ENCODE assay signal across 7 mouse cellular contexts in genomic region chr13:58158099-58158912, GRCm38 (mm10). TPM values are rescaled to one million over a fixed set of nuclear protein-coding genes. Genes with fewer than 3 reads are reported as not detected.
DNase-seq lines count a peak whose midpoint lies in the region; ATAC-seq lines count a peak whose summit lies in the region.

No protein-coding gene starts in this region.

- peaks cover 36% of the 10 kb centered on the region for H3K36me3 ChIP-seq in embryonic facial prominence, embryonic 10.5 days (replicated peaks)
- H3K36me3 ChIP-seq in limb, embryonic 11.5 days (ENCODE audit: control insufficient read depth, insufficient read depth, low read length), result peaks cover 4% of the 10 kb centered on the region
- H3K36me3 ChIP-seq in midbrain, embryonic 14.5 days (ENCODE audit: control insufficient read depth, insufficient read depth, low read length), result peaks cover 31% of the 10 kb centered on the region

- peak overlapping the region; percentile 88 for H3K4me3 ChIP-seq in embryonic facial prominence, embryonic 10.5 days
- H3K4me3 ChIP-seq in limb, embryonic 11.5 days (ENCODE audit: low read depth, low read length), result peak overlapping the region; percentile 68
- peak overlapping the region; percentile 85 for H3K4me3 ChIP-seq in midbrain, embryonic 14.5 days (replicated peaks; ENCODE audit: low read depth, low read length)

- ATAC-seq in limb, embryonic 11.5 days (ENCODE audit: insufficient number of reproducible peaks, low FRiP score, low TSS enrichment, low read depth), result peak; percentile 44; the same call in 1 of the 2 replicates
- ATAC-seq in midbrain, embryonic 14.5 days (ENCODE audit: low FRiP score, low TSS enrichment), result peak; percentile 48; the same call in 1 of the 2 replicates

- H3K27ac ChIP-seq in embryonic facial prominence, embryonic 10.5 days (replicated peaks), result peak overlapping the region; percentile 83
- no peak overlapping the region for H3K27ac ChIP-seq in limb, embryonic 11.5 days (replicated peaks; ENCODE audit: low read depth, low read length)
- peak overlapping the region; percentile 70 for H3K27ac ChIP-seq in midbrain, embryonic 14.5 days (replicated peaks; ENCODE audit: low read depth, low read length)

- peaks cover 2% of the 10 kb centered on the region; the same call in 1 of the 2 replicates for H3K9me3 ChIP-seq in embryonic facial prominence, embryonic 10.5 days
- H3K9me3 ChIP-seq in limb, embryonic 11.5 days (ENCODE audit: control insufficient read depth, low read length), result no peaks in the 10 kb centered on the region
- no peaks in the 10 kb centered on the region for H3K9me3 ChIP-seq in midbrain, embryonic 14.5 days (ENCODE audit: control insufficient read depth, low read length)

- H3K4me1 ChIP-seq in embryonic facial prominence, embryonic 10.5 days, result peaks cover 18% of the 10 kb centered on the region
- H3K4me1 ChIP-seq in limb, embryonic 11.5 days (ENCODE audit: control insufficient read depth, insufficient read depth, low read length), result no peaks in the 10 kb centered on the region
- H3K4me1 ChIP-seq in midbrain, embryonic 14.5 days (ENCODE audit: control insufficient read depth, insufficient read depth, low read length), result peaks cover 5% of the 10 kb centered on the region; the same call in 1 of the 2 replicates

- H3K9ac ChIP-seq in limb, embryonic 11.5 days (ENCODE audit: low read length), result peak overlapping the region; percentile 76
- peak overlapping the region; percentile 88 for H3K9ac ChIP-seq in midbrain, embryonic 14.5 days (replicated peaks; ENCODE audit: low read length)

- no peaks in the 10 kb centered on the region for H3K27me3 ChIP-seq in embryonic facial prominence, embryonic 10.5 days (replicated peaks; ENCODE audit: low read depth, poor library complexity, severe bottlenecking)
- H3K27me3 ChIP-seq in limb, embryonic 11.5 days (ENCODE audit: control insufficient read depth, insufficient read depth, low read length), result no peaks in the 10 kb centered on the region
- no peaks in the 10 kb centered on the region for H3K27me3 ChIP-seq in midbrain, embryonic 14.5 days (ENCODE audit: control insufficient read depth, insufficient read depth, low read length)

- DNase-seq in adrenal gland, postnatal 10 days, result peak; percentile 93
- DNase-seq in embryonic facial prominence, embryonic 10.5 days (ENCODE audit: low spot score), result peak; percentile 90
- peak; percentile 98 for DNase-seq in heart, adult 11 months
- DNase-seq in kidney, adult 18-20 months, result peak; percentile 91
- peak; percentile 95 for DNase-seq in limb, embryonic 11.5 days (ENCODE audit: low spot score)
- peak; percentile 94 for DNase-seq in midbrain, embryonic 14.5 days
- peak; percentile 66 to 82 for DNase-seq in spleen, adult 18-20 months

- peak overlapping the region; percentile 97 for H3K4me2 ChIP-seq in limb, embryonic 11.5 days (ENCODE audit: low read depth, severe bottlenecking)
- H3K4me2 ChIP-seq in midbrain, embryonic 14.5 days (ENCODE audit: low read length), result peak overlapping the region; percentile 97

- WGBS in embryonic facial prominence, embryonic 10.5 days, result 13% methylated on average over 16 of the region's 16 CpGs
- 10% methylated on average over 16 of the region's 16 CpGs for WGBS in limb, embryonic 11.5 days
- 7% methylated on average over 16 of the region's 16 CpGs for WGBS in midbrain, embryonic 14.5 days

RNA-seq across cellular contexts. Expression of gene Idnk, which starts 0.9 kb away (rescaled TPM):
- 10 to 100 TPM; 43.8 to 48.6 TPM for total RNA-seq in adrenal gland, postnatal 10 days (2021)
- polyA plus RNA-seq in embryonic facial prominence, embryonic 10.5 days (2016; fragmentation: Nextera tagmentation; extraction: Ambion mirVana), result 43.2 and 43.3 TPM in 2 replicates
- 39.4 and 42.1 TPM in 2 replicates for polyA plus RNA-seq in limb, embryonic 11.5 days (2014; fragmentation: Nextera tagmentation; extraction: Ambion mirVana)
- 59.7 TPM in 2 replicates for polyA plus RNA-seq in midbrain, embryonic 14.5 days (2014; fragmentation: Nextera tagmentation; extraction: Ambion mirVana)

RNA-seq across cellular contexts. Expression of gene Hnrnpa0, which starts 29.9 kb away (rescaled TPM):
- total RNA-seq in adrenal gland, postnatal 10 days (2021), result 100 to 1,000 TPM; 139 to 143 TPM
- 44.5 and 52.5 TPM in 2 replicates for polyA plus RNA-seq in embryonic facial prominence, embryonic 10.5 days (2016; fragmentation: Nextera tagmentation; extraction: Ambion mirVana)
- polyA plus RNA-seq in limb, embryonic 11.5 days (2014; fragmentation: Nextera tagmentation; extraction: Ambion mirVana), result 50.6 and 54.5 TPM in 2 replicates
- polyA plus RNA-seq in midbrain, embryonic 14.5 days (2014; fragmentation: Nextera tagmentation; extraction: Ambion mirVana), result 72.5 and 93.5 TPM in 2 replicates

RNA-seq across cellular contexts. Expression of gene Klhl3, which starts 44.9 kb away (rescaled TPM):
- total RNA-seq in adrenal gland, postnatal 10 days (2021), result 1 to 10 TPM; 2.8 to 2.9 TPM
- polyA plus RNA-seq in embryonic facial prominence, embryonic 10.5 days (2016; fragmentation: Nextera tagmentation; extraction: Ambion mirVana), result 1.7 and 1.8 TPM in 2 replicates
- 3.5 and 3.8 TPM in 2 replicates for polyA plus RNA-seq in limb, embryonic 11.5 days (2014; fragmentation: Nextera tagmentation; extraction: Ambion mirVana)
- 10.0 and 10.1 TPM in 2 replicates for polyA plus RNA-seq in midbrain, embryonic 14.5 days (2014; fragmentation: Nextera tagmentation; extraction: Ambion mirVana)

RNA-seq across cellular contexts. Expression of gene Ubqln1, which starts 57.1 kb away (rescaled TPM):
- total RNA-seq in adrenal gland, postnatal 10 days (2021), result 10 to 100 TPM; 89.6 to 93.1 TPM
- polyA plus RNA-seq in embryonic facial prominence, embryonic 10.5 days (2016; fragmentation: Nextera tagmentation; extraction: Ambion mirVana), result 135 and 144 TPM in 2 replicates
- 136 and 160 TPM in 2 replicates for polyA plus RNA-seq in limb, embryonic 11.5 days (2014; fragmentation: Nextera tagmentation; extraction: Ambion mirVana)
- 100 and 112 TPM in 2 replicates for polyA plus RNA-seq in midbrain, embryonic 14.5 days (2014; fragmentation: Nextera tagmentation; extraction: Ambion mirVana)
